Mouse (Mus musculus): ENCODE measurements at regions not wholly inside any gene's neighbourhood (a gene's known extent, or its start where the extent isn't known, plus 50 kb on each side); places are given as distances from the start of the nearest gene placed in this dataset.

DNA sequence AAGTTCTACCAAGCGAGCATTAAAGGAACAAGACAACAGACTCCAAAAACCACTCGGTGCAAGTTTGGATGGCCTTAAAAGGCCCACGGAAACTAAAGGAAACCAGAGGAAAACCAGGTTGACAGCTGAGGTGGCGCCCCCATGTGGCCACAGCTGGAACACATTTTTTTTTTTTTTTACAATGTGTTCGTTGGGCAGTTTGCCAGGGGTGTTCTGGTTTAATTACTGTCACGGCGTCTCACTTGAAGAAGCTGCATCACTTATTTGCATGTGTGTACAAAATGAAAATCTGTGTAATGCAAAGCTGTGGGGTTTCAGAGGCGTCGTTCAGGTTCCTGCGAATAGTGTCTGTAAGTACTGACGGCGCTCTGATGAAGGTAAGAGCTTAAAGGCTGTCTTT lies 185.0 kb downstream of the Il20rb start:
- in situ Hi-C loops (cut with MboI; ENCODE audit: low pct_unique_long_range_greater_than_20kb in 1 of 2, low sequenced_read_pairs in 2 of 2, unreplicated experiment in 1 of 2) = no loop called here

DNA sequence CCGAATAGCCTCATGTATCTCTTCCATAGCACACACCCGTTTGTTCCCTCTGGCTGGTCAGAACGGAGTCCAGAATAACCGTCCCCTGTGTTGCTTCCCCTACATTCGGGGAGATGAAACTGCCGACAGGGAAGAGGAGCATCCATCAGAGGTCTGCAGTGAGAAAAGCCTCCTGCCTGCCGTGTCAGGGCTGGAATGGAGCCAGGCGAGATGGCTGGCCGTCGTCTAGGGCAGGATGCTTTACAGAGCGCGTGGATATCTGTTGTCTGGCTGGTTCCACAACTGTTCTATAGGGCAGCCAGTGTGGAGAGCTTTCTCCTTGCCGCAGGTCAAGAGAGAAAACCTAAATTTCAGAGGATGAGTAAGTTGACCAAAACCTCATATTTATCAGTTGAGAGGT lies 209.2 kb downstream of the Il20rb start:
- in situ Hi-C loops (cut with MboI; ENCODE audit: low pct_unique_long_range_greater_than_20kb in 1 of 2, low sequenced_read_pairs in 2 of 2, unreplicated experiment in 1 of 2) = no loop called here

DNA sequence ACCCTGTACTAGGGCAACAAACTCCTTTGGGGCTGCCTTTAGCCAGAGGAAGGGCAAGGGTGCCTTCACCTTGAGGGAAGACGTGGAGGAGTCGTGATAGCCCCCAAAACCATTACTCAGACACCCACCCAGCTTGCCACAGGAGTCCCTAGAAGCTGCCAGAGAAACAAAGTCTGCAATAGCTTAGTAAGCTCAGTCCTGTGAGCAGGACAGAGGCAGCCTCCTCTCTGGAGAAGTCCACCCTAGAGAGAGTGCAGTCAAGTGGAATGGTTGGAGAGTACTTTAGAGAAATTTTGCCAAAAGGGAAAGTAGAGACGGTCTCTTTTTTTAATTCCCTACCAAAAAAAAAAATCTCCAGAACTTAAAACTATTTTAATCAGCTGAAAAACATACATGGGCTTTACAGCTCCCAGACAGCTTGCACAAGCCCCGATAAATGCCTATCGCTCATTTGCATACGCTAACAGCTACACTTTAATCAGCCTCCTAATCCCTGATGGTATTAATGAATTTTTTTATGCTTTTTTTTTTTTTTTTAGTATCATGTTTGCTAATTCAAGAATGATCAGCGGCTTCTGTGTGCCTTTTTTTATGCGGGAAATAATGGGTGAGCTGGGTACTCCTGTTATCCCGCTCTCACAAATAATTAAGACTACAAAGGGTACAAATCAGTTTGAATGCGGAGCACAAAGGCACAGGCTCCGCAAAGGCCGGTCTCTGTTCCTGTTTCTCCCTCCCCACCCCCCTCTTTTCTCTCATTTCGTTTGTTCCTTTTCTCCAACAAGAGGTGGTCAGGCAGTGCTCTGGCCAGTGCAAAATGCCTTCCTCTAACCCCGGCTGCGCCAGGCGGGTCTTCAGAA lies 219.8 kb downstream of the Il20rb start:
- in situ Hi-C loops (cut with MboI; ENCODE audit: low pct_unique_long_range_greater_than_20kb in 1 of 2, low sequenced_read_pairs in 2 of 2, unreplicated experiment in 1 of 2) = no loop called here

- in situ Hi-C loops (cut with MboI; ENCODE audit: low pct_unique_long_range_greater_than_20kb in 1 of 2, low sequenced_read_pairs in 2 of 2, unreplicated experiment in 1 of 2) = no loop called here
These were observed 234.2 kb downstream of the Il20rb start for GRCm38 (mm10) chr9:100252409-100252808.
